Mouse (Mus musculus) forebrain, embryonic 15.5 days (tissue): ENCODE data around the gene Ptov1. TPM values are rescaled to one million over a fixed set of nuclear protein-coding genes. Genes with fewer than 3 reads are reported as not detected.

Experiments
- ATAC-seq: fragments of 200-750 bp; cut with Nextera tagmentation; replicated peaks from 2 replicates; pipeline ENCODE4 v1.8.0; 2017; ENCODE audit warnings: mild to moderate bottlenecking, moderate TSS enrichment, moderate library complexity
- H3K27ac ChIP-seq: fragments of 300-500 bp; sonication (generic); replicated peaks from 2 replicates; pipeline ENCODE4 v1.5.1; 2015; ENCODE audit warnings: mild to moderate bottlenecking, inconsistent platforms
- H3K27me3 ChIP-seq: fragments of 300-500 bp; sonication (generic); 2 replicates; pipeline ENCODE4 v1.6.1; 2015; ENCODE audit warnings: inconsistent platforms
- H3K36me3 ChIP-seq: fragments of 300-500 bp; sonication (generic); 2 replicates; pipeline ENCODE4 v1.6.1; 2015; ENCODE audit warnings: mild to moderate bottlenecking, inconsistent platforms
- H3K4me1 ChIP-seq: fragments of 300-500 bp; sonication (generic); 2 replicates; pipeline ENCODE4 v1.6.1; 2015; ENCODE audit warnings: inconsistent platforms
- H3K4me2 ChIP-seq: fragments of 300-500 bp; sonication (generic); replicated peaks from 2 replicates; pipeline ENCODE4 v1.6.1; 2015; ENCODE audit warnings: mild to moderate bottlenecking, inconsistent platforms
- H3K4me3 ChIP-seq: fragments of 300-500 bp; sonication (generic); 2 replicates; pipeline ENCODE4 v1.5.1; 2015; ENCODE audit warnings: mild to moderate bottlenecking, inconsistent platforms
- H3K9ac ChIP-seq: fragments of 300-500 bp; sonication (generic); replicated peaks from 2 replicates; pipeline ENCODE4 v1.6.1; 2015; ENCODE audit warnings: mild to moderate bottlenecking, inconsistent platforms
- H3K9me3 ChIP-seq: fragments of 300-500 bp; sonication (generic); 2 replicates; pipeline ENCODE4 v1.6.1; 2016; ENCODE audit warnings: inconsistent platforms
- WGBS: fragments of 180-500 bp; shearing (Covaris S2); methylation state at CpG from one replicate; pipeline ENCODE4 v1.1.7; 2015; ENCODE audit warnings: mixed read lengths; 5-methylcytosine and 5-hydroxymethylcytosine counted together
- polyA plus RNA-seq: library from polyadenylated mRNA; unstranded; fragments of >200 nt; fragmentation: Nextera tagmentation; extraction: Ambion mirVana; gene quantifications from 2 replicates; pipeline ENCODE4 v1.2.1, GENCODE M21; 2015

Gene Ptov1
- polyA plus RNA-seq, 1 experiment from 2014 or later = 618 TPM

DNA sequence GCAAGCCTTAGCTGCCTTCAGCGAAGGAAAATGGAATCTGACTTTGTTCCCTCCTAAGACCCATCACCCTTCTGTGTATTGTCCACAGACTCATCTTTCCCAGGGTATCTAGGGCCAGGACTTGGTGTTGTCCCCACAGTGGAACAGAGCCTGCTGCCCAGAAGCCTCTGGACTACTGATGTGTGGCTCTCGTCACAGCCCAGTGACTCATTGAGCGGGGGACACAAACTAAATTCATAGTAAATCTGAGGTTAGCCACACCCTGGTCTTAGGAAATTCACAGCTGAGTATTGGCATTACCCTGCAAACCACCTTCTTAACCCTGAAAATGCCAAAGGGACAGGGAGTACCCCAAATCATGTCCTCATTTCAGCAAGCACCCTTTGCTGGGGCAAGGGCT lies 42.8 kb downstream of the Ptov1 start:
- Histone ChIP-seq H3K4me2 (no peak overlapping the region), H3K4me3 (no peak overlapping the region), H3K36me3 (peaks cover 36% of the 10 kb centered on the region), H3K27ac (no peak overlapping the region), H3K9ac (no peak overlapping the region), H3K27me3 (no peaks in the 10 kb centered on the region), H3K4me1 (peaks cover 23% of the 10 kb centered on the region), H3K9me3 (no peaks in the 10 kb centered on the region)
- ATAC-seq = no peak
- WGBS = 84% methylated on average over 3 of the region's 3 CpGs

DNA sequence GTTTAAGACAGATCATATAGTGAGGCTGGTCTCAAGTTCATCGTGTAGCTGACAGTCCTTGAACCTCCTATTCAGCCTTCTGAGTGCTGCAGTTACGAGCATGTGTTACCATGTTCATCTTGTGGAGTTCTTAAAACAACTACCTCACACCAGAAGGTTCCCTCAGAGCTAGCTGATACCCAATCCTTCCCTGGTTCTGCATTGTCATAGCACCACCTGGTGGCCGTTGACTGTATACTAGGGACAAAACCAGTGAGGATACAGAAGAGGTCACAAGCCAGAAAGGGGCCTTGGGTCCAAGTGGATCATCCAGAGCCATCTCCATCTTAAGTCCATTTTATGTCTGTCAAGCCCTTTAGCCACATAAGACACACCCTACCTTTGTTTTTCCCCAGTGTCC lies 44.7 kb downstream of the Ptov1 start:
- H3K9ac ChIP-seq = no peak overlapping the region
- H3K4me2 ChIP-seq = no peak overlapping the region
- H3K4me3 ChIP-seq = no peak overlapping the region
- peaks cover 17% of the 10 kb centered on the region for H3K36me3 ChIP-seq
- peaks cover 31% of the 10 kb centered on the region for H3K4me1 ChIP-seq
- 29% methylated on average over 3 of the region's 3 CpGs for WGBS
- no peaks in the 10 kb centered on the region for H3K27me3 ChIP-seq
- ATAC-seq = peak; percentile 47
- no peaks in the 10 kb centered on the region for H3K9me3 ChIP-seq
- no peak overlapping the region for H3K27ac ChIP-seq

DNA sequence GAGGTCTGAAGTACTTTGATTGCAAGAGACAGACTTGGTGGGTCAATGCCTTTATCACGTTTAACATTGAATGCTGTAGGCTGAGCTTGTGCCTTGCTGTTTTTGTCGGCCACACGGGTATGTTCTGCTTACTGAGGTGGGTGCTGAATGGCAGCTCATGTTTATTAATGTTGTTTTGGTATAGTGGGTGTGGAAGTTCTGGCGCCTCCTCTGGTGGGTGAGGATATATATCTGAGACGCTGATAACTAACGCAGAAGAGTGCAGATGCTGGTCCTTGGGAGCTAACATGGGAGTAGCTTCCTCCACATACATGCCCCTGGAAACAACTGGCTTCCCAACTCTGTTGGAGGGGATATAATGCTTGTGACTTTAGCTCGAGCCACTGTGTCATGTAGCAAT lies 46.2 kb downstream of the Ptov1 start:
- H3K4me2 ChIP-seq = no peak overlapping the region
- H3K4me1 ChIP-seq = peaks cover 45% of the 10 kb centered on the region
- H3K4me3 ChIP-seq = no peak overlapping the region
- 31% methylated on average over 7 of the region's 7 CpGs for WGBS
- no peaks in the 10 kb centered on the region for H3K9me3 ChIP-seq
- peaks cover 3% of the 10 kb centered on the region; the same call in 1 of the 2 replicates for H3K36me3 ChIP-seq
- H3K9ac ChIP-seq = no peak overlapping the region
- ATAC-seq = no peak
- no peak overlapping the region for H3K27ac ChIP-seq
- H3K27me3 ChIP-seq = no peaks in the 10 kb centered on the region

DNA sequence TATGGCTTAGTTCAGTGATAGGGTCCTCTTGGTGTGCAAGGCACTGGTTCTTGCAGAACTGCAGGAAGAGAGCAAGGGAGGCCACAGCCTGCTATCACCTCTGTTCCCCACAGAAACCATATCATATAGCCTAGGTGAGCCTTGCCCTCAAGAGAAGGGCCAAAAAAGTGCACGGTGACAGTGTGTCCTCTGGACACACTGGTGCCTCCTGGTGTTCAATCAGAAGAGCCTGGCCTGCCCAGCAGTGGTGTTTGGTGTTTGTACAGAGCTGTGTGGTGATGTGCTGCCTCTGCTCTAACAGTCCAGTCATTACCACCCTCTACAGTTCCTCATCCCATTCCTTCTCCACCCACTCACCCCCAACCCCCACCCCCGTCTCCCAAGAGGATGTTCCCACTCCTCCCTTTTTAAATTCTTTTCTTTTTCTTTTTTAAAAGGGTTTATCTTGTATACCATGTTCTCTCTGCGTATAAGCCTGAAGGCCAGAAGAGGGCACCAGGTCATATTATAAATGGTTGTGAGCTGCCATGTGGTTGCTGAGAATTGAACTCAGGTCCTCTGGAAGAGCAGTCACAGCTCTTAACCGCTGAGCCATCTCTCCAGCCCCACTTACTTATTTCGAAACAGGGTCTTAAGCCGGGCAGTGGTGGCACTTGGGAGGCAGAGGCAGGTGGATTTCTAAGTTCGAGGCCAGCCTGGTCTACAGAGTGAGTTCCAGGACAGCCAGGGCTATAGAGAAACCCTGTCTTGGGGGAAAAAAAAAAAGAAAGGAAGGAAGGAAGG lies 47.7 kb downstream of the Ptov1 start:
- no peaks in the 10 kb centered on the region for H3K9me3 ChIP-seq
- WGBS = 88% methylated on average over 7 of the region's 7 CpGs
- no peaks in the 10 kb centered on the region for H3K36me3 ChIP-seq
- H3K27ac ChIP-seq = no peak overlapping the region
- no peak overlapping the region for H3K4me3 ChIP-seq
- H3K4me2 ChIP-seq = no peak overlapping the region
- no peaks in the 10 kb centered on the region for H3K27me3 ChIP-seq
- ATAC-seq = no peak
- H3K9ac ChIP-seq = no peak overlapping the region
- peaks cover 61% of the 10 kb centered on the region for H3K4me1 ChIP-seq

DNA sequence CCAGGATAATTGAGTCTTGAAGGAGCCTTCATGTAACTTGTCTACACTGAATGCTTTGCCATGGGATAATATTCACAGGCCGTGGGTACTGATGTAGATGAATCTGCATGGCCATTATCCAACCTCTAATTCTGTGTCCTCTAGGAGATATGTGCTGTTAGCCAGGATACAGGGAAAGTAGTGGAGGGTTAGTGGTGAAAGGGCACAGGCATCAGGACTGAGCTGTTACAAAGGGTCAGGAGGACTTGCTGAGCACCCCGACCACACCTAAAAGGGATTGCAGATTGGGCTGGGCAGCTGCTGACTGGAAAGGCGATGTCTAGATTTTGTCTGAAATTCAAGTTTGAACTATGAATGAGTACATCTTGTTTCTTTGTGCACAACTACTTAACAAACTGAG lies 49.1 kb downstream of the Ptov1 start:
- Histone ChIP-seq H3K36me3 (no peaks in the 10 kb centered on the region), H3K27ac (no peak overlapping the region), H3K4me1 (peaks cover 64% of the 10 kb centered on the region), H3K9me3 (no peaks in the 10 kb centered on the region), H3K4me3 (no peak overlapping the region), H3K4me2 (no peak overlapping the region), H3K9ac (no peak overlapping the region), H3K27me3 (no peaks in the 10 kb centered on the region)
- ATAC-seq = no peak
- 81% methylated on average over 3 of the region's 3 CpGs for WGBS

DNA sequence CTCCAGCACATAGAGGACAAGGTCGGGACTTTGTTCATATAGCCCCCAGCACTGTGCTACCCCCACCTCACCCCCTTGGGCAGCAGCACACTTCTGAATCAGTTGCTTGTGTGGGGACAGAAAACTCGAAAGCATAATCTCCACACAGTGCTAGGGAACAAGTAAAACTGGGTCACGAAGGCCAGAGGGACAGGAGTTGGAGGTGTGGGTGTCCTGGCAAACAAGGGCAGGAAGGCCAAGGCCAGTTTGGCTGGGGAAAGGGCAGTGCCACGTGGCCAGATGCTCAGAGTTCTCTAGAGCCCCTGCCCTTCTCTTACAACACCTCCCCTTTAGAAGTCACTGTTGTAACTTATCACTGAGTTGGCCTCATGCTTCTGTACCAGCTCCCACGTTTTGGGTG lies 49.7 kb downstream of the Ptov1 start:
- no peak for ATAC-seq
- Histone ChIP-seq H3K4me3 (no peak overlapping the region), H3K4me2 (0 out of 2 replicates have a peak overlapping the region, but pooled peaks have one; percentile 58)

DNA sequence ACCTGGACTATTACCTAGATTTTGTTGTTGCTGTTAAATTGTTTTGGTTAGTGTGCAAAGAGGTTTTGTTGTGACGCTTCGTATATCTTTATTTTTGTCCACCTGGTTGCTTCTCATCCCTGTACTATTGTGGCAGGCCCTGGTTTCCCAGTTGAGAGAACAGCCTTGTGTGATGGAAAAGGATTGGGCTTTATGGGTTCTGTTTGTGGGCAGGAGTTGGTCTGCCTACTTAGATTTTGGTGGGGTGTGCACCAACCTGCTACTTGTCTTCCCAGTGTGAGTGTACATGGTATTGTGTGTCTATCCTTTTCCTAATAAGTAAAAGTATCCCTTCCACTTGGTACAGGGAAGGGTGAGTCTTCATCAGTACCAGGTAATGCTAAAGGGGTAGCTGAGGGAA lies 50.2 kb downstream of the Ptov1 start:
- peak overlapping the region; percentile 30; the same call in 1 of the 2 replicates for H3K9ac ChIP-seq
- peak overlapping the region; percentile 58 for H3K4me2 ChIP-seq
- H3K27ac ChIP-seq = no peak overlapping the region
- no peaks in the 10 kb centered on the region for H3K36me3 ChIP-seq
- no peaks in the 10 kb centered on the region for H3K27me3 ChIP-seq
- 85% methylated on average over 2 of the region's 2 CpGs for WGBS
- peak overlapping the region; percentile 99; the same call in 1 of the 2 replicates for H3K4me3 ChIP-seq
- ATAC-seq = no peak
- no peaks in the 10 kb centered on the region for H3K9me3 ChIP-seq
- H3K4me1 ChIP-seq = peaks cover 66% of the 10 kb centered on the region

More for the DNA sequence above, 49.7 kb downstream of the Ptov1 start:
- Histone ChIP-seq H3K27ac (no peak overlapping the region), H3K27me3 (no peaks in the 10 kb centered on the region), H3K4me1 (peaks cover 67% of the 10 kb centered on the region), H3K36me3 (no peaks in the 10 kb centered on the region), H3K9me3 (no peaks in the 10 kb centered on the region), H3K9ac (0 out of 2 replicates have a peak overlapping the region, but pooled peaks have one; percentile 30)
- WGBS = 65% methylated on average over 5 of the region's 5 CpGs

DNA sequence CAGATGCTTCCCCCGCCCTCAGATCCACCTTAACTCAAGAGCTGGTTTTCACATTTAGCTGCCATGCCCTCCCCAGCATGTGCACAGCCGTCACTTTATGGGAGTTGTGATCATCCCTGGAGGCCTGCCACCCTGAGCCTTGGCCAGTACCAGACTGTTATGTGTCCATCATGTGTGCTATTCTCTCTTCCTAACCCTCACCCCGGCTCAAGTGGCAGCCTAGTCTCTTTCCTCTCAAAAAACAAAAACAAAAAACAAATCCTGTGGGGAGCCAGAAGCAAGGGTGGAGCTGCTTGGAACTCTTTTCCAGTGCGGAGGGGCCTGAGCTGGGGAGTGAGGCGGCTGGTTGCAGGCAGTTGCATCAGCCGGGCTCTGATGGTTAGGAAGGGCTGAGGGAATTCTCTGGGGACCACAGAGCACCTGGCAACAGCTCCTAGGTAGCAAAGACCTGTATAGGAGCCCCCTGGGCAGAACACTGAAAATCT lies 50.8 kb downstream of the Ptov1 start:
- H3K4me3 ChIP-seq = peak overlapping the region; percentile 99
- peak overlapping the region; percentile 58 for H3K4me2 ChIP-seq
- 23% methylated on average over 6 of the region's 6 CpGs for WGBS
- peaks cover 63% of the 10 kb centered on the region for H3K4me1 ChIP-seq
- no peaks in the 10 kb centered on the region for H3K36me3 ChIP-seq
- peak overlapping the region; percentile 27; the same call in 1 of the 2 replicates for H3K27ac ChIP-seq
- H3K27me3 ChIP-seq = no peaks in the 10 kb centered on the region
- peak overlapping the region; percentile 30 for H3K9ac ChIP-seq
- no peak for ATAC-seq
- no peaks in the 10 kb centered on the region for H3K9me3 ChIP-seq

DNA sequence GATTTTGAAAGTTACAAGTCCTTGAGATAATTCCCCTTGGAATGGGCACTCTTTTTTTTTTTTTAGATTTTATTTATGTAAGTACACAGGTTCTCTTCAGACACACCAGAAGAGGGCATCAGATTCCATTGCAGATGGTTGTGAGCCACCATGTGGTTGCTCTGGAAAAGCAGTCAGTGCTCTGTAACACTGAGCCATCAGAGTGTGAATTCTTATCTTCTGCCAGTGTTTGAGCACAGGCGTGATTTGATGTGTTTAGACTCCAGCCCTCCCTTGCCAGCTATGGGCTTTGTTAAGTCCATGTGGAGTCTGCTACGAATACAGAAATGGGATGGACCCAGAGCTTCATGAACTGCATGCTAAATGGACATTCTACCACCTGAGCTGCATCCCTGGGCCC lies 51.4 kb downstream of the Ptov1 start:
- Histone ChIP-seq H3K4me3 (peak overlapping the region; percentile 99), H3K27ac (peak overlapping the region; percentile 27; the same call in 1 of the 2 replicates), H3K4me1 (peaks cover 56% of the 10 kb centered on the region), H3K4me2 (peak overlapping the region; percentile 58), H3K27me3 (no peaks in the 10 kb centered on the region), H3K36me3 (no peaks in the 10 kb centered on the region), H3K9ac (peak overlapping the region; percentile 95), H3K9me3 (no peaks in the 10 kb centered on the region)
- WGBS = 4% methylated on average over 2 of the region's 2 CpGs
- no peak for ATAC-seq

DNA sequence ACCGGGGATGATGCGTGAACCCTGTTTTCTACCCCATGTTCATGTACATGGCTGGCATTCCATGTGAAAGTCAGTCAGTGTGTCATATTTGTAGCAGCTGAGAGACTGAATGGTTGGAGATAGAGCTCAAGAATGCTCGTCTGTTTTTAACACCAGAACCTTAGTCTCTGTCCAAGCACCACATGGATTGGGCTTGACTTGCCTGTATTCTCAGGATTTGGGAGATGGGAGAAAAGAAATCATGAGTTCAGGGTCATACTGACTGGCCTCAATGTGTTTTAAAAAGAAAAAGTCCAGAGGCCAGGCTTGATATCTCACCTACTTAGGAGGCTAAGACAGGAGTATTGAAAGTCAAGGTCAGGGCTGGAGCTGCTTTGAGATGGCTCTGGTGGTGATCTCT lies 52.1 kb downstream of the Ptov1 start:
- no peak for ATAC-seq
- Histone ChIP-seq H3K9me3 (no peaks in the 10 kb centered on the region), H3K9ac (peak overlapping the region; percentile 95), H3K27ac (0 out of 2 replicates have a peak overlapping the region, but pooled peaks have one; percentile 19), H3K36me3 (no peaks in the 10 kb centered on the region), H3K4me1 (peaks cover 50% of the 10 kb centered on the region), H3K4me2 (peak overlapping the region; percentile 58), H3K4me3 (peak overlapping the region; percentile 99), H3K27me3 (no peaks in the 10 kb centered on the region)
- WGBS = 21% methylated on average over 3 of the region's 3 CpGs

DNA sequence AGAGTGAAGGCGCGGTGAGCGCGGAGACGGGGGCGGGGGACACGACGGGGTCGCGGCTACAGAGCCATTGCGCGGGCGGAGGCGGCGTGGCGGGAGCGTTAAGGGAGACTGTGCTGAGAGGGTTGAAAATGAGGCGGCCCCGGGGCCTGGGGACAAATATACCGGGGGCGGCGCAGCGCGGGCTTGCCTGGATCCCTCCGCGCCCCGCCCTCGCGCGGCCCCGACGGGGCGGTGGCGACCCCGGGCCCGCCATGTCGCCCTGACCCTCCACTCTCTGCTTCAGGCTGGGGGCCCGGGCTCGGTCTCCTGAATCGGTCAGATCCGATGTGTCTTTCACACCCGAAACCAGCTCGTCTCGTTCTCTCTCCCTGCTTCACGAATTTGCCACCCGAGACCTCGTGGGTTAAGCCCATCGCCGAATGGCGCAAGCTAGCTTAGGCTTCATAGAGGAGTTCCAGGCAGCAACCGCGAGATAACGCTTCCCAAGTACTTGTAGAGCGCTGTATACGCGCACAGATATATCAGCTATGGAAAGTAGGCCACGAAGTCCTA lies 53.0 kb downstream of the Ptov1 start, which contains the start of gene Atf5:
Gene Atf5 (minus strand): TSS at position 189 of the 552 bp plus-strand sequence.
- Histone ChIP-seq H3K27me3 (no peaks in the 10 kb centered on the region), H3K9ac (peak within 1 kb of the TSS; percentile 95), H3K9me3 (no peaks in the 10 kb centered on the region), H3K27ac (peak within 1 kb of the TSS; percentile 95), H3K4me2 (peak within 1 kb of the TSS; percentile 58), H3K4me3 (peak within 1 kb of the TSS; percentile 99), H3K36me3 (no peaks in the 10 kb centered on the region), H3K4me1 (peaks cover 50% of the 10 kb centered on the region)
- WGBS = under 1% methylated on average over 57 of the region's 57 CpGs
- ATAC-seq = no peak; the same call in 1 of the 2 replicates

DNA sequence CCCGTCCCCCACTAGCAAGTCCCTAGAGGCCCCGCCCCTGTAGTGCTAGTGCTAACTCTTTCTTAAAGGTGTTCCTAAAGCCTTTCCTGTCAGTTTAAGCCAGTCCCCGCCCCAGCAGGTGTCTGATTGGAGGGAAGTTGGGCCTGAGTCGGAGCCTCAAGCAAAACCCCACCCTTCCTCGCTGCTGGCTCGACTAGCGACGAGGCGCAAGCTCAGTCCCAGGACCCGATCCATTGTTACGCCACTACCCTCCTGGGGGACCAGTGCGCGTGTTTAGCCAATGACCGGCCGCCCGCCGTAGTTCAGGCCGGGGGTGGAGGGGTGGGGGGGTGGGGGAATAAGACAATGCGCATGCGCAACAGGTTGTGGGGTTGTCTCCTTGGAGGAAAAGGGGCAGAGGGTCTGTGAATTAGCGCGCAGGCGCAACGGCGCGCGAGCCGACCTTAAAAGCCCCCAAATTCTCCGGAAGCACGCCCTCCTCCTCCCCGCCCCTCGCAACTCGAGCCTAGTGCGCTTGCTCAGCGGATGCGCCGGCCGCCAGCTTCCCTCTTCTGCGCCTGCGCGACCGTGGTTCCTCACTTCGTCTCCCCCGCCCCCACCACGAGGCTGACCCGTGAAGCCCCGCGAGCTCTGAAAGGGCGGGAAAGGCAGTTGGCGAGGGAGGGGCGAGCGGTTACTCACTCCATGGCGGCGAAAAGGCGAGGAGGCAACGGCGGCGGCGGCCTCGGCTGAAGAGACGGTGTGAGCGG lies 53.7 kb downstream of the Ptov1 start, which contains the start of the genes Nup62 and Il4i1:
Gene Nup62 (plus strand): TSS at position 368 of the 749 bp plus-strand sequence.
Gene Il4i1 (plus strand): TSS at position 667 of the 749 bp plus-strand sequence.
- ATAC-seq = peak; percentile 94
- peak within 1 kb of the TSS; percentile 95 for H3K9ac ChIP-seq
- H3K4me3 ChIP-seq = peak within 1 kb of the TSS; percentile 99
- peak within 1 kb of the TSS; percentile 58 for H3K4me2 ChIP-seq
- under 1% methylated on average over 62 of the region's 62 CpGs for WGBS
- H3K9me3 ChIP-seq = no peaks in the 10 kb centered on the region
- H3K4me1 ChIP-seq = peaks cover 50% of the 10 kb centered on the region
- H3K27ac ChIP-seq = peak within 1 kb of the TSS; percentile 95
- no peaks in the 10 kb centered on the region for H3K36me3 ChIP-seq
- H3K27me3 ChIP-seq = no peaks in the 10 kb centered on the region
